ENCODE assay signal across 34 mouse cellular contexts in genomic region chr9:47063751-47064150, GRCm38 (mm10).
"Had no signal": no experiment of that assay in that cellular context is flagged by ENCODE, and none has a peak within 500 bp of the region (broad histone marks: within the 10 kb centered on the region; RNA-seq: fewer than 3 reads in every experiment).

No protein-coding gene starts in this region.

- H3K4me1 ChIP-seq: heart, embryonic 10.5 days; heart, embryonic 12.5 days; heart, embryonic 13.5 days; heart, embryonic 15.5 days; hindbrain, embryonic 10.5 days; hindbrain, embryonic 12.5 days; hindbrain, embryonic 15.5 days; intestine, embryonic 15.5 days; kidney, embryonic 15.5 days had no signal

- H3K9ac ChIP-seq: heart, embryonic 12.5 days; heart, embryonic 13.5 days; heart, embryonic 15.5 days; hindbrain, embryonic 12.5 days; hindbrain, embryonic 13.5 days; hindbrain, embryonic 14.5 days; hindbrain, embryonic 15.5 days; intestine, embryonic 15.5 days; kidney, embryonic 15.5 days had no signal

- DNase-seq: heart, postnatal 10 days; heart, postnatal 14 days; heart, postnatal 36 days; heart, postnatal 4 days; kidney, adult 11 months; kidney, adult 18-20 months; kidney, adult 2 months; kidney, adult 8-10 months; kidney, adult 9 months; kidney, postnatal 10 days; kidney, postnatal 14 days; kidney, postnatal 25 days; kidney, postnatal 36 days; kidney, postnatal 4 days; layer of hippocampus, adult 9-11 months; layer of hippocampus, postnatal 36 days had no signal

- H3K36me3 ChIP-seq: heart, embryonic 10.5 days; heart, embryonic 12.5 days; heart, embryonic 13.5 days; heart, embryonic 15.5 days; hindbrain, embryonic 10.5 days; hindbrain, embryonic 12.5 days; hindbrain, embryonic 13.5 days; hindbrain, embryonic 15.5 days; intestine, embryonic 15.5 days; kidney, embryonic 15.5 days had no signal

- ATAC-seq: hindbrain, postnatal 0 days; inflammation-experienced regulatory T-cells, adult 6 months; intestine, embryonic 15.5 days; intestine, embryonic 16.5 days; intestine, postnatal 0 days had no signal

- H3K27ac ChIP-seq: heart, embryonic 10.5 days; heart, embryonic 13.5 days; heart, embryonic 15.5 days; hindbrain, embryonic 10.5 days; hindbrain, embryonic 12.5 days; hindbrain, embryonic 13.5 days; hindbrain, embryonic 14.5 days; hindbrain, embryonic 15.5 days; hindbrain, postnatal 0 days; intestine, embryonic 15.5 days; kidney, embryonic 15.5 days; kidney, postnatal 0 days; layer of hippocampus, adult 2 months had no signal

- H3K27me3 ChIP-seq: heart, embryonic 12.5 days; hindbrain, embryonic 12.5 days; hindbrain, embryonic 13.5 days; hindbrain, embryonic 15.5 days; intestine, embryonic 15.5 days had no signal

- H3K4me3 ChIP-seq: heart, embryonic 10.5 days; heart, embryonic 12.5 days; heart, embryonic 13.5 days; heart, embryonic 15.5 days; hindbrain, embryonic 10.5 days; hindbrain, embryonic 12.5 days; hindbrain, embryonic 13.5 days; hindbrain, embryonic 15.5 days; intestine, embryonic 15.5 days; kidney, embryonic 15.5 days; layer of hippocampus, adult 2 months had no signal

- H3K9me3 ChIP-seq: heart, embryonic 10.5 days; heart, embryonic 12.5 days; heart, embryonic 13.5 days; heart, embryonic 15.5 days; hindbrain, embryonic 10.5 days; hindbrain, embryonic 12.5 days; hindbrain, embryonic 13.5 days; hindbrain, embryonic 15.5 days; intestine, embryonic 15.5 days; kidney, embryonic 15.5 days had no signal

- H3K4me2 ChIP-seq: heart, embryonic 11.5 days; heart, embryonic 12.5 days; heart, embryonic 13.5 days; heart, embryonic 15.5 days; hindbrain, embryonic 12.5 days; hindbrain, embryonic 13.5 days; hindbrain, embryonic 14.5 days; hindbrain, embryonic 15.5 days; intestine, embryonic 15.5 days; kidney, embryonic 15.5 days had no signal
